Mouse (Mus musculus): ENCODE measurements at regions not wholly inside any gene's neighbourhood (a gene's known extent, or its start where the extent isn't known, plus 50 kb on each side); places are given as distances from the start of the nearest gene placed in this dataset.
"Not testable (repeated sequence)": the region's sequence is repeated elsewhere in the genome, so short reads cannot be mapped to it uniquely, and the experiment has no call there.

DNA sequence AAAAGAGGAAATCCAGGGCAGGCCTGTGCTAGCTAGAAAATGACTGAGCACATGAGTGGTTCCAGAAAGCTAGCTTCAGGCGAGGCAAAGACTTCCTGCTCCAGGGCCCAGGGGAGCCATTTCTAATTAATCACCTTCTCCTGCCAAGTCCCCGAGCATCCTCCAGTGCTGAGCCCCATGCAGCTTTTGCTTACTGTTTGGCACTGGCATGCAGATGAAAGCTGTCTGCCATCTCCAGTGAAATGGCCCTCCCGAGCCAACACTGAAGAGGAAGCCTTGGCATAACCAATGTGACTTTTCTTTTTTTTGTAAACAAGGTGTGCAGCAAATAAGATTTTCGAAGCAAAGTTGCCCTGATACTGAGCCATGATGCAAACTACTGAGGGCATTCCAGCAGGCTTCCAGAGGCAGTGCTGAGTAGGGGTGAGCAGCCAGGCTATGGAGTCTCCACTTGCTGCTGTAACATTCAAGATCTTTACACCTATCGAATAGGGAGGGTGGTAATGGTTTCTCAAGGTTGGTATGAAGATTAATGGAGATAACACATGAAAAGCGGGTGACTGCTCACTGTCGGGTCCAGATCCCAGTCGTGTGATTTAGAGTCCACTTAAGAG is 125.4 kb upstream of the Immp2l start:
- no peak for DNase-seq (ENCODE audit: low spot score)

GRCm38 (mm10) chr12:40905650-40906338 is 118.1 kb upstream of the Immp2l start:
- no peak for DNase-seq (ENCODE audit: low spot score)

- DNase-seq (ENCODE audit: low spot score), result no peak
Observed at GRCm38 (mm10) chr12:40906807-40907206, 117.1 kb upstream of the Immp2l start.

GRCm38 (mm10) chr12:40908809-40909795 is 114.8 kb upstream of the Immp2l start:
- DNase-seq (ENCODE audit: low spot score), result no peak

GRCm38 (mm10) chr12:40917486-40917885 is 106.4 kb upstream of the Immp2l start:
- DNase-seq (ENCODE audit: low spot score), result no peak

DNA sequence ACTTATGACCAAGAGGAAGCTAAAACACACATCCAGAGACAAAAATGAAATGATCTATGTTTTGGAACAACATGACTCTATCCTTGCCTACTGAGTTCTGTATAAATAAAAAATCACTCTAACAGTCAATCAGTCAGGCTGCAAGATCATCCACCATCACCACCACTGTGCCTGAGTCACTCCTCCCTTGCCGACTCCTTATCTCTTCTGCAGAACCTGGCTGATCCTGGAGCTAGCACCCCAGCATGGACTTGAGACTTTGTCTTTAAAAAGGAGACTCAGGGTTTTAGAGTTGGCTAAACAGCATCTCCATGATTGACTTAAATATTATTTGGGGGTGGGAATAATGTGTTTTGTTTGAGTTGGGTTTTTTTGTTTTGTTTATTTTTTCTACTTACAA is 101.9 kb upstream of the Immp2l start:
- DNase-seq (ENCODE audit: low spot score), result no peak

DNA sequence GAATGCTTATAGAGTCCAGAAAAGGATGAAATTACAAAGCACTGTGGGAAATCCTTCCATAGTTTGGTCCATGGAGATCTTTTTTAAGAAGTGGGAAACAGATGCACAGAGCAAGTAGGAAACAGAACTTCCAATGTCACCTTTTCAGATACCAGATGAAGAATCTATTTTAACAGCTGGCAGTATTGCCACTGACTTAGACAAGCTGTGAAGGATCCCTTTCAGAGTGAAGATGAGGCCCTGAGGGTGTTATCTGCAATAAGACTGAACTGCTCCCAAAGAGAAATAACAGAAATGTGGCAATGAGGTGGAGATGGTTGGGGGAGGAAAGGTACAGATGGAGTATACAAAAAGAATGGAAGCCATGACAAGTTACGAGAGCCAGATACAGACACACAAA is 97.2 kb upstream of the Immp2l start:
- no peak for DNase-seq (ENCODE audit: low spot score)

GRCm38 (mm10) chr12:40929409-40929808 is 94.5 kb upstream of the Immp2l start:
- DNase-seq (ENCODE audit: low spot score), result not testable (repeated sequence)

GRCm38 (mm10) chr12:40935098-40935759 is 88.7 kb upstream of the Immp2l start:
- peak; percentile 19 for DNase-seq (ENCODE audit: low spot score)

GRCm38 (mm10) chr12:40937037-40937436 is 86.9 kb upstream of the Immp2l start:
- DNase-seq (ENCODE audit: low spot score), result no peak

- no peak for DNase-seq (ENCODE audit: low spot score)
Observed at GRCm38 (mm10) chr12:40946888-40947287, 77.0 kb upstream of the Immp2l start.

GRCm38 (mm10) chr12:40949580-40949979 is 74.3 kb upstream of the Immp2l start:
- no peak for DNase-seq (ENCODE audit: low spot score)

DNA sequence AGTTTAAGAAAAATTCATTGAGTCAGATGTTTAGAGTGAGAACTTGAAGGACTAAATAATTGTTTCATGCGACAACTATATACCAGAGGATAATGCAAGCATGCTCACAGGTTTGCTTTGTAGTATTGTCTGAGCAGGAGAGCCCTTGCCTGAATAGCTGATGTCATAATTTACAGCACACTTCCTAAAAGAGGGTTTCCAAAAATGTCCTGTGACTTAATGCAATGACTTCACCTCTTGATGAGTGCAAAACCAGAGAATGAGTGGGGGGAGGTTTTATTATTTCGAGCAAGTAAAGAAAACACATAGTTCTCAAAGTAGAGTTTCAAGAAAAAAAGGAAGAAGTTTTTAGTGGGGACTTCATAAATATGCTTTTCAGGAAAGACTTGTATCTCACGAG is 65.4 kb upstream of the Immp2l start:
- no peak for DNase-seq (ENCODE audit: low spot score)

GRCm38 (mm10) chr12:40964996-40965395 is 58.9 kb upstream of the Immp2l start:
- DNase-seq (ENCODE audit: low spot score), result no peak

- DNase-seq (ENCODE audit: low spot score), result no peak
Observed at GRCm38 (mm10) chr12:40966308-40966707, 57.6 kb upstream of the Immp2l start.

GRCm38 (mm10) chr12:40966723-40967122 is 57.2 kb upstream of the Immp2l start:
- DNase-seq (ENCODE audit: low spot score), result peak; percentile 26

DNA sequence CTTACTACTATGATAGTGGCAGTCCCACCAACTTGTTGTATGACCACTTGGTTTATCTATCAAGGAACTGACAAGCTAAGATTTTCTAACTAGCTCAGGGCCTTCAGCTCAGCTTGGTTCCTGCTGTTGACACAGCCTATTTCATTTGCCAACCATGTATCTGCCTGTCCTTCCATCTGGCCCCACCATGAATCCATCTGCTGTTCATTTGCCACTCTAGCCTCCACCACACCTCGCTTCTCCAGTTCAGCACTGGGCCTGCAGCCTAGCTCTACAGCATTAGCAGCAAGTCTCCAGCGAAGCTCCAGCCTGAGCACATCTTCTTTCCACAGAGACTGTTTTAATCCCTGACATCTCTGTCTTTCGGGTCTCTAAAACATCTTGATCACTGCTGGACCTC is 51.0 kb upstream of the Immp2l start:
- DNase-seq (ENCODE audit: low spot score), result no peak

Data from spleen, adult 12 weeks (tissue).